Mouse (Mus musculus) liver, embryonic 14.5 days (tissue): ENCODE results near the gene Fgfr2.

ENCODE experiments used
- CTCF ChIP-seq: IDR thresholded peaks from 2 replicates; pipeline ENCODE4 v1.5.1; 2016; ENCODE audit warnings: antibody characterized with exemption, low read depth, control low read depth
- EP300 ChIP-seq: IDR thresholded peaks from 2 replicates; pipeline ENCODE4 v1.6.1; 2016; ENCODE audit warnings: antibody characterized with exemption, low read depth

- TF ChIP-seq CTCF (no peak), EP300 (no peak)
These were observed 2918.0 kb downstream of the Fgfr2 start for GRCm38 (mm10) chr7:130205140-130205539.
